Mouse (Mus musculus): ENCODE results near the gene Kng2.
"Not testable (repeated sequence)": the region's sequence is repeated elsewhere in the genome, so short reads cannot be mapped to it uniquely, and the experiment has no call there.

Kng2 gene

GRCm38 (mm10) chr16:22961073-22961472 is 68.2 kb downstream of the Kng2 start:
- DNase-seq (ENCODE audit: low read depth, low spot score), result no peak

DNA sequence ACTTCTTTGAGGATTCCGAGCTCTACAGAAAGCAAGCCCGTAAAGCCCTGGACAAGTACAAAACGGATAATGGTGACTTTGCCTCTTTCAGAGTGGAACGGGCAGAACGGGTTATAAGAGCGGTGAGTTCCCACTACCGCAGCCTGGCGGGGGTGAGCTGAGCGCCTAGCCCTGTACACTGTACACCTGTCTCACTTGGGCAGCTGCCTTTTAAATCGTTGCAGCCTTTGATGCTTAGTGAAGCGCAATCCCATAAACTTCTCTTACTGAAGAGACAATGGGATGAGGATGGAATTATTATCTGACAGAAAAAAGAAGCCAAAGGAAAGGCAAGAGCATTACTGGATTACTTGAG is 73.2 kb downstream of the Kng2 start:
- no peak for DNase-seq (ENCODE audit: low read depth, low spot score)

DNA sequence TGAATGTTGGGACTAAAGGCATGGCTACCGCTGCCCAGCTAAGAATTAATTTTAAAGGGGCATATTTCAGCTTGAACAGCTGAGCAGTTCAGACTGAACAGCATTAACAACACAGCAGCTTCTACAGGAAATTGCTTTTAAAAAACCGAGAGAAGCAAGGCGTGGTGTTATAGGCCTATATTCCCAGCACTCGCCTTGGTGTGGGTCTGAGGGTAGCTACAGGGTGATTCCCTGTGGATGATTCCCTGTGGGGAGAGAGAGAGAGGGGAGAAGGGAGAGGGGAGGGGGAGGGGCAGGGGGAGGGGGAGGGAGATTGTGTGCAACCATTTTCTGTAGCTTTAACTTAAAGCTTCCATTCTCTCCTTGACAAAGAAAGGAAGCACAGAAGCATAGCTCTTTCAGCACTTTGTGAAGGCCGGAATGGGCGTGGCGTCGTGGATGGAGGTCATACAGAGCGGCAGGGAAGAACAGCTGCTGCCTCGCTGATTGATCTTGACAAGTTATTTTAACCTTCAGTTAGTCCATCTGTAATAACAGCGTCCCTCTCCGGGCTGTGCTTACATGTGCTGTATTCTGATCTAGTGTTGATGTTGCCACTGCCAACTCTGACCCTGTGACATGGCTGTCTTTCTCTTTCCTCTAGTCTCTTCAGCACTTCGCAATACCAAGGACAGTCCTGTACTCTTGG is 73.7 kb downstream of the Kng2 start:
- no peak for DNase-seq (ENCODE audit: low read depth, low spot score)

DNA sequence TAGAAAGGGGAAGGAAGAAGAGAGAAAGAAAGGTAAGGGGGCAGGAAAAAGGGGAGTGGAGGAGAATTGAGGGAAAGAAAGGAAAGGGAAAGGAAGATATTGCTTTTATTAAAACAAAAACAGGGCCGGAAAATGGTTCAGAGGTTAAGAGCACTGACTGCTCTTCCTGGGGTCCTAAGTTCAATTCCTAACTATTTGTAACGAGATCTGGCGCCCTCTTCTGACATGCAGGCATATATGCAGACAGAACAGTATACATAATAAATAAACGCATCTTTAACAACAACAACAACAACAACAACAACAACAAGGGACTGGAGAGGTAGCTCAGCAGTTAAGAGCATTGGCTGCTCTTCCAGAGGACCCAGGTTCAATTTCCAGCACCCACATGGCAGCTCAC is 76.2 kb downstream of the Kng2 start:
- DNase-seq (ENCODE audit: low read depth, low spot score), result no peak

- DNase-seq (ENCODE audit: low read depth, low spot score), result no peak
These were observed 78.4 kb downstream of the Kng2 start, which contains the start of gene Hrg for GRCm38 (mm10) chr16:22950840-22951395. Gene Hrg, plus strand, starts transcription at chr16:22951072.

DNA sequence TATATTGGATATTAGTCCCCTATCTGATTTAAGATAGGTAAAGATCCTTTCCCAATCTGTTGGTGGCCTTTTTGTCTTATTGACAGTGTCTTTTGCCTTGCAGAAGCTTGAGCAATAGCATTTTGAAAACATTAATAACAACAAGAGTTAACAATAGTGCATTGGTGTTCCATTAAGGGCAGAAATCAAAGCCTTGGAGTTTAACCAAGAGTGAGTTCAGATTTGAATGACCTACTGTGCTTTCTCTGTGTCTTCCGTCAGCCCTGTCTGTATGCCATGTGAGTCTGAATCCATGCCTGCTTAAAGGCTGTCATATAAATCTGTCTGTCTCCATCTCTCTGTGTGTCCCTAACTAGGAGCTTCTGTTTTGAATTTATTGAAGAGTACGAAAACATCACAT is 81.9 kb downstream of the Kng2 start:
- DNase-seq (ENCODE audit: low read depth, low spot score), result no peak

DNA sequence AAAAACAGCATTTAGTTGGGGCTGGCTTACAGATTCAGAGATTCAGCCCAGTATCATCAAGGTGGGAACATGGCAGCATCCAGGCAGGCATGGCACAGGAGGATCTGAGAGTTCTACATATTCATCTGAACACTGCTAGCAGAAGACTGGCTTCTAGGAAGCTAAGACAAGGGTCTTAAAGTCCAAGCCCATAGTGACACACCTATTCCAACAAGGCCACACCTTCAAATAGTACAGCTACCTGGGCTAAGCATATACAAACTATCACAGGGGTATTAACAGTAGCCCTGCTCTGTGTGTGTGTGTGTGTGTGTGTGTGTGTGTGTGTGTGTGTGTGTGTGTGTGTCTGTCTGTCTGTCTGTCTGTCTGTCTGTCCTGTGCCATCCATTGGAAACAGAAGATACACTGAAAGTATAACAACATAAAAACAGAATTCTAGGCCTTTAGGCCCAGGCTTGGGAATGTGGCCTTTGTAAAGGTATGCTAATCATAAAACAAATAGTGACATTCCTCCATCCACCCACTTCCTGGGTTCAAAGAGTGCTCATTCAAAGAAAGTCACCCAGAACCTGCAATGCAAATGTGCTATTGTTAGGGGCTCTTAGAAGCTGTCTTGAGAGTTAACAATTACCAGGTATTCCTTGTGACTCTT is 87.3 kb downstream of the Kng2 start:
- not testable (repeated sequence) for DNase-seq (ENCODE audit: low read depth, low spot score)

DNA sequence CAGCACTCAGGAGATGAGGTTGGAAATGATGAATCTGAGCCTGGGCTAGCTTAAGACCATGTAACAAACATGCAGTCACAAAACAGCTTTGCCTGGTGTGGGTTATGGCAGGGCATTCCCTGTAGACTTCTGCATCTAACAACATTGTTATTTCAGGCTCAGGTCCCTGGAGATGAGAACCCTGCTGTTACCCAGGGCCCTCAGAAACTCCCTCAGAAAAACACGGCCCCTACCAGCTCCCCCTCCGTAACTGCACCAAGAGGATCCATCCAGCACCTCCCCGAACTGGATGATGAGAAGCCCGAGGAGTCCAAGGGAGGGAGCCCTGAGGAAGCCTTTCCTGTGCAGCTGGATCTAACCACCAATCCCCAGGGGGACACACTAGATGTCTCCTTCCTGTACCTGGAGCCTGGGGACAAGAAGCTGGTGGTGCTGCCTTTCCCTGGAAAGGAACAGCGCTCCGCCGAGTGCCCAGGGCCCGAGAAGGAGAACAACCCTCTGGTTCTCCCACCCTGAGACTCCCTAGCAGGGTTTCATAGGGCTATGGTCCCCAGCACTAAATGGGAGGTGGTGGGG is 90.1 kb downstream of the Kng2 start:
- DNase-seq (ENCODE audit: low read depth, low spot score), result no peak

DNA sequence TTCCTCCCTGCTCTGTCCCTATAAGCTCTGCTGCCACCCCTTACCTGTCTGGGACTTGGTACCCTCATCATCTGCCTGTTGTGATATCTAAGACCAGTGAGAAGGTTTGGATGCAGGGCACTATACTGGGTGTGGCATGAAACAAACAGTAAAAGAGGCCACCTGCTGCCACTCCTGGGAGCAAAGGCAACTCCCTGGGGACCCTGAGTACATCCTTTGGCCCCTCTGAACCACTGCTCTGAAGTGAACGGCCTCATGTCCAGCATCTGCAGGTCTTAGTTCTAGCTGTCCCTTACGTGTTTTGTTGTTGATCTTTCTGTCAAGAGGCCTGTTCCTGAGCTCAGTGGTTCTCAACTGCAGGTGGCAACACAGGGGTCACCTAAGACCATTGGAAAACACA is 90.7 kb downstream of the Kng2 start:
- DNase-seq (ENCODE audit: low read depth, low spot score), result no peak

DNA sequence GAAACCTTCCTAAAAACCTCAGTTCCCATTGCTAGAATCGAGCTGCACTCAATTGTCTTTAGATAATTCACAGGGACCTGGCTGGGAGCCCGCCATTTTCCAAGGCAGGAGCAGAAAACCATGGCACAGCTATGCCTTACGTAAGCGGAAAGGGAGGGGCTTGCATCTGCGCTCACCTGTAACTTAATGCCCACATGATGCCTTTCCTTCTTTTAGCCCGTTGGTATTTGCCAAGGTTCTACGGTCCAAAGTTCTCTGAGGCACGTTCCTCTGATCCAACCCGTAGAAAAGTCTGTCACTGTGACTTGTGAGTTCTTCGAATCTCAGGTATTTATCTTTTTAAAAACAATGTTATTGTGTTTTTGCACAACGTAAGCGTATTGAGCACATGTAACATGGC is 91.7 kb downstream of the Kng2 start:
- DNase-seq (ENCODE audit: low read depth, low spot score), result no peak

All from CD4-positive helper T cell, adult 2 months (primary cell).